Mouse (Mus musculus): Measurements from ENCODE around the gene Wdr46. TPM values are rescaled to one million over a fixed set of nuclear protein-coding genes. Genes with fewer than 3 reads are reported as not detected.
A peak's percentile ranks its signal among the peaks of the same experiment; 100 is the strongest.
"Not testable (repeated sequence)": the region's sequence is repeated elsewhere in the genome, so short reads cannot be mapped to it uniquely, and the experiment has no call there.

Gene Wdr46
- polyA plus RNA-seq, 1 experiment from 2014 or later: 26.8 TPM

DNA sequence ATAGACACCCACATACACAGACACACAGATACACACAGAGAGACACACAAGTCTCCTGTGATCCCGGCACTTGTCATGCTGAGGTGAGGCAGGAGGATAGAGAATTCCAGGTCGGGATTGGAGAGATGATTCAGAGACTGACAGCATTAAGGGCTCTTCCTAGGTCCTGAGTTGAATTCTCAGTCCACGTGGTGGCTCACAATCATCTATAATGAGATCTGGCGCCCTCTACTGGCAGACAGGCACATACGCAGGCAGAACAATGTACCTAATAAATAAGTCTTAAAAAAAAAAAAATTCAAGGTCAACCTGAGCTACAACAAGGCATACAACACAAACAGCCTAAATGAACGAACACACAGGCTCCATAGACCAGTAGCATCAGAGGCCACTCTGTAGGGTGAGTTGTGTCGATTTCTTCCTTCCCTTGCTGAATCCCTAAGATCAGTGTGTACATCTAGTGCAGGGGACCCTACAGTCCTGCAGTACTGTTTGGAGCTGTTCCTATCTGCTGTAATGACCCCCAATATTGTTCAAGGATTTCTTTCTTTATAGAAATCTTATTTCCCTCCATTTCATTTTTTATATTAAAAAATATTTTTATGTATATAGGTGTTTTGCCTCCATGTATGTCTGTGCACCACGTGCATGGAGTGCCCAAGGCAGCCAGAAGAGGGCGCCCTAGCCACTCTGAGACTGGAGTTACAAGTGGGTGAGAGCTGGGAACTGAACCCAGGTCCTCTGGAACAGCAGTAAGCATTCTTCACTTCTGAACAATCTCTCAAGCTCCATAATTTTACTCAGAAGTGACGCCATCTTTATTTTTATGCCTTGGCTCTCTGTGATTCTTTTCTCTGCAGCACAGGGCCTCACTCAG, 51.6 kb downstream of the Wdr46 start:
- H3K4me1 ChIP-seq (replicated peaks; ENCODE audit: control insufficient read depth, insufficient read depth, low read length): no peaks in the 10 kb centered on the region
- H3K4me2 ChIP-seq (replicated peaks; ENCODE audit: low read depth, low read length): no peak overlapping the region
- DNase-seq (ENCODE audit: low spot score): peak; percentile 83
- no peaks in the 10 kb centered on the region for H3K9me3 ChIP-seq (ENCODE audit: control insufficient read depth, low read length)
- no peaks in the 10 kb centered on the region for H3K36me3 ChIP-seq (ENCODE audit: control insufficient read depth, insufficient read depth, low read length)
- no peak overlapping the region for H3K9ac ChIP-seq (ENCODE audit: low read depth, low read length)
- ATAC-seq (ENCODE audit: low FRiP score): no peak
- no peak overlapping the region for H3K27ac ChIP-seq (ENCODE audit: low read depth, low read length)
- H3K27me3 ChIP-seq (ENCODE audit: control insufficient read depth, insufficient read depth, low read length): no peaks in the 10 kb centered on the region
- 33% methylated on average over 10 of the region's 10 CpGs for WGBS
- H3K4me3 ChIP-seq (ENCODE audit: low read depth, low read length): no peak overlapping the region

DNA sequence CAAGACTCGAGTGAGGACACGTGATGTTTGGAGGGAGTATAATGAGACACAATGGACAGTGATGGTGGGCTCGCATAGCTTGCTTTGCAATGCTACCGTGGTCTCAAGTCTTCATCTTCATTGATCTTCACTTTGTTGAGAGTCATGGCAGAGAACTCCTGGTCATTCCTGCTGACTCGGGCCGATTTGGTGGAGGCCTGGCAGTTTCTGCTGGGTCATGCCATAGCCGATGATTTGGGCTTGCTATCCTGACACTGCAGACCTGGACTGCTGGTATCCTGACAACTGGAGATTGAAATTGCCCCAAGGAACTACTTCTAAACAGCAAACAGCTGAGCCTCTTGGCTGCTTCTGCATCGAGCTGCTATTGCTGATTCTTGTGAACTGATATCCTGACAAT, 54.5 kb downstream of the Wdr46 start:
- H3K27ac ChIP-seq (ENCODE audit: low read depth, low read length): no peak overlapping the region
- 93% methylated on average over 8 of the region's 8 CpGs for WGBS
- DNase-seq (ENCODE audit: low spot score) (no peak), ATAC-seq (ENCODE audit: low FRiP score) (no peak)
- H3K4me3 ChIP-seq (ENCODE audit: low read depth, low read length): no peak overlapping the region
- no peak overlapping the region for H3K9ac ChIP-seq (ENCODE audit: low read depth, low read length)
- no peak overlapping the region for H3K4me2 ChIP-seq (replicated peaks; ENCODE audit: low read depth, low read length)
- H3K4me1 ChIP-seq (replicated peaks; ENCODE audit: control insufficient read depth, insufficient read depth, low read length): no peaks in the 10 kb centered on the region
- H3K27me3 ChIP-seq (ENCODE audit: control insufficient read depth, insufficient read depth, low read length): peaks cover 10% of the 10 kb centered on the region
- H3K36me3 ChIP-seq (ENCODE audit: control insufficient read depth, insufficient read depth, low read length): no peaks in the 10 kb centered on the region
- no peaks in the 10 kb centered on the region for H3K9me3 ChIP-seq (ENCODE audit: control insufficient read depth, low read length)

DNA sequence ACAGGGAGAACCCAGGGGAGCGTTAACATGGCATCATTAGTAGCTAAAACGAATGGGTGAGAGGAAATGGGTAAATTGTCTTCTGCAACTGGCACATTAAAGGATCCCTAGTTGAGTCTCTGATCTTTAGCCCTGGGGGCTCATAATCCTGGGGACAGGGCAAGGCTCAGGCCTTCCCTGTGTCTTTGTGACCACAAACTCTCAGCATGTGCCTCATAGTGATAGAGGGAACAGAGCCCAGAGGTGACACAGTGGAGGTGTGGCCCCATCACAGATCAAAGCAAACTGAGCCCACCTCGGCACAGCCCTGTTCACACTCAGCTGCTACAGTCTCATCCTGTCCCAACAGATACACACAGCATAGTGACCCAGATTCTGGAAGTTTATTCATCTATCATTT, 55.2 kb downstream of the Wdr46 start:
- H3K27me3 ChIP-seq (ENCODE audit: control insufficient read depth, insufficient read depth, low read length): peaks cover 17% of the 10 kb centered on the region
- no peaks in the 10 kb centered on the region for H3K36me3 ChIP-seq (ENCODE audit: control insufficient read depth, insufficient read depth, low read length)
- no peak for DNase-seq (ENCODE audit: low spot score)
- no peak for ATAC-seq (ENCODE audit: low FRiP score)
- H3K4me1 ChIP-seq (replicated peaks; ENCODE audit: control insufficient read depth, insufficient read depth, low read length): no peaks in the 10 kb centered on the region
- no peak overlapping the region for H3K27ac ChIP-seq (ENCODE audit: low read depth, low read length)
- H3K4me2 ChIP-seq (replicated peaks; ENCODE audit: low read depth, low read length): no peak overlapping the region
- no peak overlapping the region for H3K4me3 ChIP-seq (ENCODE audit: low read depth, low read length)
- WGBS: 70% methylated on average over 3 of the region's 3 CpGs
- no peak overlapping the region for H3K9ac ChIP-seq (ENCODE audit: low read depth, low read length)
- H3K9me3 ChIP-seq (ENCODE audit: control insufficient read depth, low read length): no peaks in the 10 kb centered on the region

DNA sequence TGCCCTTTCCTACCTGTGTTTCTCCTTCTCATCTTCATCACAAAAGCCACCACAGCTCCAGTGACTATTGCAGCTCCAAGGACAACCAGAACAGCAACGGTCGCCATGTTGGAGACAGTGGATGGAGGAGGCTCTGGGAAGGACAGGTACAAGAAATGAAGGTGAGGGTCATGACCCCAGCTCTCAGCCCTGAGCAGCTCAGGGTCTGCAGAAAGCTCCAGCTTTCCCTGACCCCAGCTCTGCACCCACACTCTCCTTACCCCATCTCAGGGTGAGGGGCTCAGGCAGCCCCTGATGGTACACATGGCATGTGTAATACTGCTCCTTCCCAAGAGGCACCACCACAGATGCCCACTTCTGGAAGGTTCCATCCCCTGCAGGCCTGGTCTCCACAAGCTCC, 56.6 kb downstream of the Wdr46 start:
- not testable (repeated sequence) for H3K9ac ChIP-seq (ENCODE audit: low read depth, low read length); H3K4me1 ChIP-seq (replicated peaks; ENCODE audit: control insufficient read depth, insufficient read depth, low read length); H3K4me2 ChIP-seq (replicated peaks; ENCODE audit: low read depth, low read length); H3K4me3 ChIP-seq (ENCODE audit: low read depth, low read length); ATAC-seq (ENCODE audit: low FRiP score); DNase-seq (ENCODE audit: low spot score); H3K27ac ChIP-seq (ENCODE audit: low read depth, low read length); H3K9me3 ChIP-seq (ENCODE audit: control insufficient read depth, low read length); H3K36me3 ChIP-seq (ENCODE audit: control insufficient read depth, insufficient read depth, low read length)
- WGBS: 93% methylated on average over 2 of the region's 2 CpGs
- H3K27me3 ChIP-seq (ENCODE audit: control insufficient read depth, insufficient read depth, low read length): peaks cover 18% of the 10 kb centered on the region

DNA sequence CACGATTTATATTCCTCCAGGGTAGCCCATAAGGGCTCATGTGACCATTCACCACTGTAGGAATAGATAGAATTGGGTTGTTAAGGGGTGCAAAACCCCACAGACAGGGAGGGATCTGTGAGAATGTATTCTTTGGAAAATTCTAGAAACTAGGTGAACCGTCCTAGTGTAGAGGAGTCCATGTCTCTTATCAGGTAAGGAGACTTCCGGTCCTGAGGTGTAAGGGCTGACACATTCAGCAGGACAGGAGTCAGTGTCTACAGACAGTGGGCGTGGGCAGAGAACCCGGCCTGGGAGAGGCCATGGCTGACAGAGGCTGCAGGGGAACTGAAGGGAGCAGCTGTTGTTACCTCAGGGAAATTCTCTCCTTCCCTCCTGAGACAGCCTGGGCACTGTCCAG, 58.2 kb downstream of the Wdr46 start:
- not testable (repeated sequence) for DNase-seq (ENCODE audit: low spot score); H3K4me2 ChIP-seq (replicated peaks; ENCODE audit: low read depth, low read length); H3K36me3 ChIP-seq (ENCODE audit: control insufficient read depth, insufficient read depth, low read length); H3K9me3 ChIP-seq (ENCODE audit: control insufficient read depth, low read length); ATAC-seq (ENCODE audit: low FRiP score); H3K4me1 ChIP-seq (replicated peaks; ENCODE audit: control insufficient read depth, insufficient read depth, low read length); H3K9ac ChIP-seq (ENCODE audit: low read depth, low read length); H3K27ac ChIP-seq (ENCODE audit: low read depth, low read length); H3K4me3 ChIP-seq (ENCODE audit: low read depth, low read length)
- H3K27me3 ChIP-seq (ENCODE audit: control insufficient read depth, insufficient read depth, low read length): peaks cover 18% of the 10 kb centered on the region
- 62% methylated on average over 5 of the region's 5 CpGs for WGBS

Other genes with a start within 250 kb of the Wdr46 start
- 40.2 and 45.4 TPM in 2 replicates for gene March2, start 222.0 kb upstream of the Wdr46 start, polyA plus RNA-seq (2014; fragmentation: Nextera tagmentation; extraction: Ambion mirVana)
- 334 and 359 TPM in 2 replicates for gene Rab11b, start 180.1 kb upstream of the Wdr46 start, polyA plus RNA-seq (2014; fragmentation: Nextera tagmentation; extraction: Ambion mirVana)
- 22.0 and 22.5 TPM in 2 replicates for gene Angptl4, start 158.8 kb upstream of the Wdr46 start, polyA plus RNA-seq (2014; fragmentation: Nextera tagmentation; extraction: Ambion mirVana)
- gene Kank3, start 130.1 kb upstream of the Wdr46 start, polyA plus RNA-seq (2014; fragmentation: Nextera tagmentation; extraction: Ambion mirVana): 22.7 and 30.1 TPM in 2 replicates
- 706 and 742 TPM in 2 replicates for gene Rps28, start 116.1 kb upstream of the Wdr46 start, polyA plus RNA-seq (2014; fragmentation: Nextera tagmentation; extraction: Ambion mirVana)
- gene Ndufa7, start 116.1 kb upstream of the Wdr46 start, polyA plus RNA-seq (2014; fragmentation: Nextera tagmentation; extraction: Ambion mirVana): 445 and 467 TPM in 2 replicates
- gene Cd320, start 97.6 kb upstream of the Wdr46 start, polyA plus RNA-seq (2014; fragmentation: Nextera tagmentation; extraction: Ambion mirVana): 73.7 and 76.1 TPM in 2 replicates
- gene Gm7029, start 66.8 kb upstream of the Wdr46 start, polyA plus RNA-seq (2014; fragmentation: Nextera tagmentation; extraction: Ambion mirVana): not detected in 2 replicates
- gene Kifc1, start 50.0 kb upstream of the Wdr46 start, polyA plus RNA-seq (2014; fragmentation: Nextera tagmentation; extraction: Ambion mirVana): 5.3 and 9.9 TPM in 2 replicates
- 0.86 TPM in 1 of 2 replicates, not detected in the other for gene Platr17, start 35.5 kb upstream of the Wdr46 start, polyA plus RNA-seq (2014; fragmentation: Nextera tagmentation; extraction: Ambion mirVana)
- 47.0 and 60.0 TPM in 2 replicates for gene Daxx, start 31.2 kb upstream of the Wdr46 start, polyA plus RNA-seq (2014; fragmentation: Nextera tagmentation; extraction: Ambion mirVana)
- 14.5 and 16.6 TPM in 2 replicates for gene Tapbp, start 24.8 kb upstream of the Wdr46 start, polyA plus RNA-seq (2014; fragmentation: Nextera tagmentation; extraction: Ambion mirVana)
- 8.1 and 9.3 TPM in 2 replicates for gene Zbtb22, start 24.8 kb upstream of the Wdr46 start, polyA plus RNA-seq (2014; fragmentation: Nextera tagmentation; extraction: Ambion mirVana)
- 32.5 and 32.9 TPM in 2 replicates for gene Rgl2, start 11.1 kb upstream of the Wdr46 start, polyA plus RNA-seq (2014; fragmentation: Nextera tagmentation; extraction: Ambion mirVana)
- 201 and 205 TPM in 2 replicates for gene Pfdn6, start 317 bp upstream of the Wdr46 start, polyA plus RNA-seq (2014; fragmentation: Nextera tagmentation; extraction: Ambion mirVana)
- 4.8 and 5.3 TPM in 2 replicates for gene B3galt4, start 10.8 kb downstream of the Wdr46 start, polyA plus RNA-seq (2014; fragmentation: Nextera tagmentation; extraction: Ambion mirVana)
- gene Vps52, start 15.2 kb downstream of the Wdr46 start, polyA plus RNA-seq (2014; fragmentation: Nextera tagmentation; extraction: Ambion mirVana): 38.2 and 39.4 TPM in 2 replicates
- 1,221 and 1,241 TPM in 2 replicates for gene Rps18, start 15.3 kb downstream of the Wdr46 start, polyA plus RNA-seq (2014; fragmentation: Nextera tagmentation; extraction: Ambion mirVana)
- gene H2-K1, start 59.7 kb downstream of the Wdr46 start, polyA plus RNA-seq (2014; fragmentation: Nextera tagmentation; extraction: Ambion mirVana): 18.7 and 19.4 TPM in 2 replicates
- gene Ring1, start 84.0 kb downstream of the Wdr46 start, polyA plus RNA-seq (2014; fragmentation: Nextera tagmentation; extraction: Ambion mirVana): 5.9 and 6.3 TPM in 2 replicates
- gene H2-Ke6, start 87.4 kb downstream of the Wdr46 start, polyA plus RNA-seq (2014; fragmentation: Nextera tagmentation; extraction: Ambion mirVana): 50.5 and 54.8 TPM in 2 replicates
- 75.9 and 80.3 TPM in 2 replicates for gene Slc39a7, start 91.0 kb downstream of the Wdr46 start, polyA plus RNA-seq (2014; fragmentation: Nextera tagmentation; extraction: Ambion mirVana)
- 16.3 and 16.8 TPM in 2 replicates for gene Rxrb, start 91.2 kb downstream of the Wdr46 start, polyA plus RNA-seq (2014; fragmentation: Nextera tagmentation; extraction: Ambion mirVana)
- 0.91 and 1.4 TPM in 2 replicates for gene Col11a2, start 98.8 kb downstream of the Wdr46 start, polyA plus RNA-seq (2014; fragmentation: Nextera tagmentation; extraction: Ambion mirVana)
- 0.26 and 0.32 TPM in 2 replicates for gene H2-Oa, start 151.7 kb downstream of the Wdr46 start, polyA plus RNA-seq (2014; fragmentation: Nextera tagmentation; extraction: Ambion mirVana)
- 8.6 and 13.8 TPM in 2 replicates for gene H2-DMa, start 178.9 kb downstream of the Wdr46 start, polyA plus RNA-seq (2014; fragmentation: Nextera tagmentation; extraction: Ambion mirVana)
- gene Brd2, start 182.0 kb downstream of the Wdr46 start, polyA plus RNA-seq (2014; fragmentation: Nextera tagmentation; extraction: Ambion mirVana): 113 and 159 TPM in 2 replicates
- not detected in 2 replicates for gene H2-DMb2, start 202.6 kb downstream of the Wdr46 start, polyA plus RNA-seq (2014; fragmentation: Nextera tagmentation; extraction: Ambion mirVana)
- gene H2-DMb1, start 212.4 kb downstream of the Wdr46 start, polyA plus RNA-seq (2014; fragmentation: Nextera tagmentation; extraction: Ambion mirVana): 0.29 and 0.94 TPM in 2 replicates
- gene Tap1, start 246.9 kb downstream of the Wdr46 start, polyA plus RNA-seq (2014; fragmentation: Nextera tagmentation; extraction: Ambion mirVana): 1.0 and 1.1 TPM in 2 replicates
- gene Psmb9, start 247.1 kb downstream of the Wdr46 start, polyA plus RNA-seq (2014; fragmentation: Nextera tagmentation; extraction: Ambion mirVana): 0.42 and 1.1 TPM in 2 replicates